Mouse (Mus musculus): ENCODE results near the gene Lrrc57.
A peak's percentile ranks its signal among the peaks of the same experiment; 100 is the strongest.
"Not testable (repeated sequence)": the region's sequence is repeated elsewhere in the genome, so short reads cannot be mapped to it uniquely, and the experiment has no call there.

Gene Lrrc57

DNA sequence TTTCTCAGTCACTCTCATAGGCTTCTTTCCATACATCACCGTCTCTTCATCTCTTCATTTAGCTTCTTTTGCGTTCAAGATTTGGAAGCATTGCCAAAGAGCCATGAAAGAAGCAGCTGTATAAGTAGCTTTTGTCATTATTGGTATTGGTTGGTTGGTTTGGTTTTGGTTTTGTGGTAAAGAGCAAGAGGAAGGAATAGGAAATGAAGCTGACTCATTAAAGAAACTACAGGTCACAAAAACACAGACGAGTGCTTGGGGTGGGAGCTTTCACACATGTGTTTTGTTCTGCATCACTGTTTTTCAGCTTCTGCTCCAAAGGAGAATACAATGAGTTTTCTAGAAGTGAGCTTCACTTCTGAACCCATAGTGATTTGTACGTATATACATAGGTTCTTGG, 9.8 kb downstream of the Lrrc57 start:
- no peak for DNase-seq (ENCODE audit: low spot score)

DNA sequence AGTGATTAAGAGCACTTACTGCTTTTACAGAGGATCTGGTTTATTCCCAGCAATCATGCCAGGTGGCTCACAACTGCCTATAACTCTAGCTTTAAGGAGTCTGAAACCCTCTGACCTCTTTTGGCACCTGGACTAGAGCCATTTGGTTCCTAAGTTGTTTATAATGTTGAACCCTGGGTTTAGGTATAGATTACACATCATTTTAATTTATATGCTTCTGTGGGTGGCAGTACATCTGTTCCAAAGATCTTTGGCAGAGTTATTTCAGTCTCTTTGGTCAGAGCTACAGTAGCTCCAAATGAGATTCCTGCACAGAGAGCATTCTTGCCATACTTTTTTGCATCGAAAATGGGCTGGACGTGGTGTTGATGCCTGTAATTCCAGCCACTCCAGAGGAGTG, 11.6 kb downstream of the Lrrc57 start:
- DNase-seq (ENCODE audit: low spot score): no peak

DNA sequence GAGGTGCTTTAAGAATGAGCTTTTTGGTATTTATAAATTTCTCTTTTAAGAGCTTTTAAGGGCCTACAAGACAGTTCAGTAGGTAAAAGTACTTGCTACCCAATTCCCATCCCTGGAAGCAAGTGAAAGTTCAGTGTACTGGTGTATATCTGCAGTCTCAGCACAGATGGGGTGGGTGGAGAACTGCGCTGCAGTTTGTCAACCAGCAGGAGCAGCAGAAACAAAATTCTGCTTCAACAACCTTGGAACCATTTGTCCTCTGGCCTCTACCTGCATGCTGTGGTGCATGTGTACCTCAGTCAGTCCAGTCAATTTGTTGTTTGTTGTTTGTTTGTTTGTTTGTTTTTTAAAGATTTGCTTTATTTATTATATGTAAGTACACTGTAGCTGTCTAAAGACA, 17.1 kb downstream of the Lrrc57 start:
- DNase-seq (ENCODE audit: low spot score): no peak

DNA sequence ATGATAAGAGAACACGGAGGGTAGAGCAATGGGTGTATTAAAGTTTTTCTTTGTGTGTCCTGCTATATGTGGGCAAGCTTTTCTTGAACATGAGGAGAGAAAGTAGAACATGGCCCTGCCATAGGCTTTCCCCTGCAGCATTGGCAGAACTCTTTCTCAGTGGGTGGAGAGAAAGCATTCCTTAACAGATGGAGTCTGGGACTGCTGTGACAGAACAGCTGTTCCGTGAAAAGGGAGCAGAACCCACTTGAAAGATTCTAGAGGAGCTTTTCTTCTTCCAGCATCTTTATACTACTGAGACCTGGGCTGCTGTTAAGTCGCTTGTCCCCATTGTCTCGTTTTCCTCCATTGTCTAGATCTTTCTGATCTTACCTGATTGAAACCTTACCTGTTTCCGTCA, 19.6 kb downstream of the Lrrc57 start:
- no peak for DNase-seq (ENCODE audit: low spot score)

DNA sequence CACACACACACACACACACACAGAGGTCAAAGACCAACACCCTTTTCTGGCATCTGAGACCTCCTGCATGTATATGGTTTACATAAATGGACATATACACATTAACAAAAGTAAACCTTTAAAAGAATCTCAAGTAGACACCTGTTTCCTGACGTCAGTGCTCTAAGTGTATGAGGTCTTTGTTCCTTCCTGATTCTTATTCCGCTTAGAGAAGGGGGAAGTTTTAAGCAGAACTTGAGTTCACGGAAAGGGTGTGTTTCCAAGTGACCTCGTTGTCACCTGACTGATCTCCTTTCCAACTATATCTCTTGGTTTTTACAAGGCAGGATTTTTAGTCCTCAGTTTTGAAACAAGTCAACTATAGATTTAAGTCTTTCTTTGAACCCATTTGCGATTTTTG, 31.0 kb downstream of the Lrrc57 start:
- DNase-seq (ENCODE audit: low spot score): no peak

DNA sequence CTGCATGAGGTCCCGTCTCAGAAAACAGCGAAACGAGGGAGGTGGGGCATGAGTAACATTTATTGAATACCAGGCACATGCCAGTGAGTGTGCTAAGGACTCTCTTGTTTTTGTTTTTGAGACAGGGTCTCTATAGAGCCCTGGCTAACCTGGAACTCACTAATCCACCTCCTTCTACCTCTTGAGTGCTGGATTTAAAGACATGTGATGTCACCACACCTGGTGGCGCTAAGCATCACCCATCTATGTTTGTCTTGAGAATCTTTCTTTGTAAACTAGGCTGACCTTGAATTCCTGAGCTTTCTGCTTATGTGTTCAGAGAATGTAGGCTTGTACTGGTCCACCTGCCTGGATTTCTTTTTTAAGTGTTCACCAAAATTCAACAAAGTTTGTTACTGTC, 31.5 kb downstream of the Lrrc57 start:
- DNase-seq (ENCODE audit: low spot score): no peak

DNA sequence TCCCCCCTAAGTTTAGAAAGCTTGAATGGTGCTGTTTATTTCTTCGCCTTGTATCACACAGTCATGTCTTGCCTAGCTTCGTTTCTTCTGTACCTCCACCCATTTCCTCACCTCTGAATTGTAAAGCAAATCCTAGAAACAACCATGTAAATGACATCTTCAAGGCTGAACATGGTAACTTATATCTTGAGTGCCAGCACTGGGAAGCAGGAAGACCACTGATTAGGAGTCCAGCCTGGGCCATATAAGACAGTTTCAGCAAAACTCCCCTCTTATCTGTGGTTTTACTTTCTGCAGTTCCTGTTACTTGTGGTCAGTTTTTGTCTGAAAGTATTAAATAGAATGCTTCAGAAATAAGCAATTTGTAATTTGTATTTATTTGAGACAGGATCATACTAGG, 33.3 kb downstream of the Lrrc57 start:
- no peak for DNase-seq (ENCODE audit: low spot score)

DNA sequence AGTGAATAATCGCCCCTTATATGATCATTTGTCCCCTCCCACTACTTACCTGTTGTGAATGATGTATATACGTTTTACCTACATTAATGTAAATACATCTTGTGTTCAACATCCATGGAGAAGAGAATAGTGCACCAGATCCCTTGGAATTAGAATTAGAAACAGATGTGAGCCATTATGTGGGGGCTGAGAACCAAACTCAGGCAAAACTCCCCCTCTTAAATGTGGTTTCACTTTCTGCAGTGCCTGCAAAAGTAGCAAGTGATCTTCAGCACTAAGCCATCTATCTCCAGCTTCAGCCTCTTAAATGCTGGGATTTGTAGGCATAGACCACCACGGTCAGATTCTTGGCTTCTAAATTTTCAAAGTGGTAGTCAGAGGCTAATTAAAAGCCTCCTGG, 34.2 kb downstream of the Lrrc57 start:
- DNase-seq (ENCODE audit: low spot score): peak; percentile 16

DNA sequence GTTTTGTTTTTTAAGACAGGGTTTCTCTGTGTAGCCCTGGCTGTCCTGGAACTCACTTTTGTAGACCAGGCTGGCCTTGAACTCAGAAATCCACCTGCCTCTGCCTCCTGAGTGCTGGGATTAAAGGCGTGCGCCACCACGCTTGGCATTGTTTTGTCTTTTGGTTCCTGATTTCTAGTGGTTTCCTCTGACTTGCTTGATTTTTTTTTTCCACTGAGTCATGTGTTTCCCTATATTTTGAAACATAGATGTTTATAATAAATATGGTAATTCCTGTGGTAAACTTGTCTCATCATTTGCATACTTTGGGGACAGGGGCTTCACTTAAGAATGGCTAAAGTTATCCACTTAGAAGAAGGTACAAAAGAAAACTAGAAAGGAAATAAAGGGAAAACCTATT, 37.2 kb downstream of the Lrrc57 start:
- DNase-seq (ENCODE audit: low spot score): not testable (repeated sequence)

DNA sequence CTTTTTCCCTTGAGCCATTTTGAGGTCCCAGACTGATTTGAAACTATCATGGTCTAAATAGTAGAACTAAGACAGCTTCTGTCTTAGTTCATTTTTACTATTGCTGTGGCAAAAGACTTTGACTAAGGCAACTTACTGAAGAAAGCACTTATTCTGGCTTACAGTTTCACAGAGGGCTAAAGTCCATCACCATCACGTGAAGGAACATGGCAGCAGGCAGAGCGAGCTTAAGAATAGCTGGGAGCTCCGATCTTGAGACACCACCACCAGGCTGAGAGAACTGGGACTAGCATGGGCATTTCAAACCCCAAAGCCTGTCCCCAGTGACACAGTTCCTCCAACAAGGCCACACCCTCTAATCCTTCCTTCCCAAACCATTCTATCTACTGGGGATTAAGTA, 38.2 kb downstream of the Lrrc57 start:
- no peak for DNase-seq (ENCODE audit: low spot score)

DNA sequence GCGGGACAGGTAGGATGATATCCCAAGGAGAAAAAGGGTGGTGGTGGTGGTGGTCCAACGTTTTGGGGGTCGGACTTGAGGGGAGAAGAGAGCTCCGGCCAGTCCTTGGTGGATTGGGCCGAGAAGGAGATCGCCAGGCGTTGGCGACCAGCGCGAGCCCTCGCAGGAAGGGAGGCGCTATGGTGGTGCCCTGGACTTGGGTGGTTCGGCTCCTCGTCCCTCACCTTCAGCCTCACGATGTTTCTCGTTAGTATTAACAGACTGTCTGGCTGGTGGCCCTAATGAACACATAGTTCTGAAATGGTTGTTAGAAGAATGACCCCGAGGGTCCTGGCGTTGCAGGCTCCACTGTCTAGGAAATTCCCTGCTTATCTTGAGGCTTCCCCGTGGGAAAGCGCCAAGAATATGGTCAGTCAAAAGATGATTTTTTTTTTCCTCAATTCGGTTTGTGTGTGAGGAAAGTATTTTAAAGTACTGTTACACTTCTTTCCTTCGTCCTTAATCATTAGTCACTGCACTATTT, 41.5 kb downstream of the Lrrc57 start:
- DNase-seq (ENCODE audit: low spot score): no peak

DNA sequence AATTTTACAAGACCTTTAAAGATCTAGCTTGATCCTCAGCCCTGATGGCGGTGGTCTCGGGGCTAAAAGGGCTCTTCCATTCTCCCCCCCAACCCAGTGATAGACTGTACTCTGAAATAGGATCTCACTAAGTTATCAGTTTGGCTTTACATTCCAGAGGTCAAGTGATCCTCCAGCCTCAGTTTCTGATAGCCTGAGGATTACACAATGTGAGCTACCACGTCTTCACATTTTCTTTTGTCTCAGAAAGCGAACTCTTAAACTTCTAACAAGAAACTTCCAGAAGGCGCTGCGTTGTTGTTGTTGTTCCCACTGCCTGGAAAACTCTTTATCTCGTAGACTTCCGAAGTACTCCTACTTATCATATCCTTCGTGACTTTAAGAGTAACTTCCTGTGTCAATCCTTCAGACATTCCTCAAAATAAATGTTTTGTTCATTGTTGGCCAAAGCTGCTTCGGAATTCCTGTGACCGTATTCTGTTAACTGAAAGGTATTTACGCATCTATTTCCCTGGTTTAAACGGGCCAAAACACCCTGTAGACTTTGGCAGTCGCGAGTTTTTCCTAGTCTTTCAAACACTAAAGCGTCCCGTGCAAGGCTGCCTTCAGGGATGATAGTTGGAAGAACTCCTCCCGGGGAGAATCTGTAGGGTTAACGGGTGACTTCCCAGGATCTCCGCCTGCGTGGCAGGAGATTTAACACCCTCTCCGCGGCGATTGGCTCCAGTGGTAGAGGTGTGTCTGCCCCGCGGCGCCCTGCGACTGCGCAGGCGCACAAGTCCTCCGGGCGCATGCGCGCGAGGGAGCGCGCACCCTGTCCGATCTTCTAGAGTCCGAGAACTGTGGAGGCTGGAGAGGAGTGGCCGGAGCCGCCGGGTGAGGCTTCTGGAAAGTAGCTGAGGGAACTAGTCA, 42.2 kb downstream of the Lrrc57 start, which contains the start of gene Snap23:
Snap23 (plus strand) TSS at position 786 of the 912 bp plus-strand sequence.
- peak; percentile 95 for DNase-seq (ENCODE audit: low spot score)

DNA sequence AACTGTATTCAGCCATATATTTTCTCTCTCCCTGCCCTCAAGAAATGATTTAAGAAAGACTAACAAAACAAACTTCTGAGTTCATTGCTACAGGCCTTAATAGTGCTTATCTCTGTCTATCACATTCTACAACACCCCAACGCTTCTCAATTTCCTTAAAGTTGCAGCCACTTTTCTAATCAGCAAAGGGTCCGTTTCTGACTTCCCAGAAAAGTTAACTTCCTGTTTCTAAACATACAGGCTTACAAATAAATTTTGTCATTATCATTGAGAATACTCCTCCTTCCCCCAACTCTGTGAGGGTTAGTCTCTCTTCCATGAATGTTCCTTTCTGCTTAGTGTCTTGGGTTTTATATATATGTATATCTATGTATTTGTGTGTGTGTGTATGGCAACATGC, 44.0 kb downstream of the Lrrc57 start:
- DNase-seq (ENCODE audit: low spot score): no peak

DNA sequence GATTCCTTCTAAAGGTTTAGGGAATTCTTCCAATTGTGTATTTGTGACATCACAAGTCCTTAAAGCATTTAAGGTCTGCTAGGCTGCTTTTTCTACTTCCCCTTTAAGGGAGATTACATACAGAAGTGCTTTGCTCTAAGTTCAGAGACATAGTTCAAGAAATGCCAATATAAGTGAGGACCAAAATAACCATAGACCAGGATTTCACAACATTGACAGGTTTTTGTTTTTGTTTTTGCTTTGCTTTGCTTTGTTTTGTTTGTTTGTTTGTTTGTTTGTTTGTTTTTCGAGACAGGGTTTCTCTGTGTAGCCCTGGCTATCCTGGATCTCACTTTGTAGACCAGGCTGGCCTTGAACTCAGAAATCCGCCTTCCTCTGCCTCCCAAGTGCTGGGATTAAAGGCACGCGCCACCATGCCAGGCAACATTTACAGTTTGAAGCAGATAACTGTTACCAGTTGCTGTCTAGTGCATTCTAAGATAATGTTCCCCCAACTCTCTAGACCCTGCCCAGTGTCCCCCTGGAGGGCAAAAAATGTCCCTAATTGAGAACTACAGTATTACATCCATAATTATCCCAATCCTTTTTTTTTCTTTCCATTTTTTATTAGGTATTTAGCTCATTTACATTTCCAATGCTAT, 44.7 kb downstream of the Lrrc57 start:
- not testable (repeated sequence) for DNase-seq (ENCODE audit: low spot score)

DNA sequence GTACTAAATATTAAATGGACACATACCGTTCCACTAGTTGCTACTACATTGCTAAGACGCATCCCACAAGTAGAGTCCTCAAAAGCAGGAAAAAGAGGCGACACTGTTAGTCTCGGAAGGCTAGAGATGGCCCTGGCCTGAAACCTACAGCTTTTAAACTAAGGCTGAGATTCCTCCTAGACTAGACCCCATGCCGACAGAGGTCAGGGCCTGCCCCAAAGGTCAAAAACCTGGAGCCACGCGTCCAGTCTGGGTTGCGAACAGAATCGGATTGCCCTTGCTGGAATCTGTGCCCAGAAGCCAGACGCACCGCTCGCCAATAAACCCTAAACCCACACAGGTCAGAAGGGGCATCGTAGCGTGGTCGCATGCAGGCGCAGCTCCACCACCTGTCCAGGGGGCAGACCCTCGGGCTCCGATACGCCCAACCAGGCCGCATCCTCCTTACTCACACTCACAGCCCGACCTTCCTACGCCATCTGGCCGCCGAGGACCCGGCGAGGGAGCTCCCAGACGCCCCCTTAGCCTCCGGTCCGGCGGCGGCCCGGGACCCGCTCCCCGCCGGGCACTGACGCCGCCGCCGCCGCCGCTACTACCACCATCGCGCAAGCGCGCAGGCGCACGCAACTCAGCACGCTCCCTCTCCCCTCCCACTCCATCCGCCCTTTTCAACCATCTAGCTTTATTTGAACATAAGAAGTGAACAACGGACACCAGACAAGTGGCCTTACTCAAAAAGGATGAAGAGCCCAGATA, 45.9 kb downstream of the Lrrc57 start, which contains the start of gene Zfp106:
Zfp106 (minus strand) TSS at position 609 of the 756 bp plus-strand sequence.
- peak; percentile 96 for DNase-seq (ENCODE audit: low spot score)

DNA sequence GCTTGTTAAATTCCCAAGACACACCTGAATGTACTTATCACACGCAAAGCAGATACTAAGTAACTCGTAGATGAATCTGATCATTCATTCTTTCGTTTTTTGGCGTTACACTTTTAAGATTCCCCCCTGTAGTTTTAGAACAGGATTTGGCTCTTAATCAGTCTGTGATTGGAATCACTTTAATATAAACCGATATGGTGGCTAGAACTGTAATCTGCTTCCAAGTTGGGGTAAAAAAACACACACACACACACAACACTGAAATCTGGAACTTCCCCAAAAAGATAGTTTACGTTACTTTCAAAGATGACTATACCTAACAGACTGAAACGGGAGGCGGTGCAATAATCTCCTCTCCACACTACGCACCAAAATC, 46.5 kb downstream of the Lrrc57 start:
- DNase-seq (ENCODE audit: low spot score): no peak

DNA sequence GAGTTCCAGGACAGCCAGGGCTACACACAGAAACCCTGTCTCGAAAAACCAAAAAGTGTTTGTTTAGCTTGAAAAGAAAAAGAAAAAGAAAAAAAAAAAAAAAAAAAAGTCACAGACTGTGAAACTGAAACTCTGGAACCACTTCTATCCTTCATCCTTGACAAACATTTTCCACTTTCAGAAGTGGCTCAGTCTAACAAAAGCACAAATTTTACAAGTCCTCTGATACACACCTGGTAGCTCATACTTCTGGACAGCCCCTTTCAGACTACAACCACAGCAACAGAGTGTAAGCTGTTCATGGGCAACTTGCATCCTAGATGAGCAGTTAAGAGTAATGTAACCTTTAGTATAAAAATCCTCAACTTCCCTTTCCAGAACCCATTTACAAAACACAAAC, 47.8 kb downstream of the Lrrc57 start:
- DNase-seq (ENCODE audit: low spot score): no peak

DNA sequence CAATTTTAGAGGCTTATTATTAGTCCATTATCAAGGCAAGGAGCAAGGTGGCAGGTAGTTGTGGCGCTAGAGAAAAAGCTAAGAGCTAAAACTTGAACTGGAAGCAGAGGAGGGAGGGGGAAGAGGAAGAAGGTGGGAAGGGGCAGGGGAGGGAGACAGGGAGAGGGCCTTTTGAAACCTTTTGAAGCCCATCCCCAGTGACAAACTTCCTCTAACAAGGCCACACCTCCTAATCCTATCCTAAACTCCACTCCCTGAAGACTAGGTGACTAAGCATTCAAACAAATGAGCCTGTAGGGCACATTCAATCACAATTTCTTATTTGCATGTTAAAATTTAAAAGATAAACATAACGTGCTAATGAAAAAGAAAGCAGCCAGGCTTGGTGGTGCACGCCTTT, 50.5 kb downstream of the Lrrc57 start:
- DNase-seq (ENCODE audit: low spot score): no peak

DNA sequence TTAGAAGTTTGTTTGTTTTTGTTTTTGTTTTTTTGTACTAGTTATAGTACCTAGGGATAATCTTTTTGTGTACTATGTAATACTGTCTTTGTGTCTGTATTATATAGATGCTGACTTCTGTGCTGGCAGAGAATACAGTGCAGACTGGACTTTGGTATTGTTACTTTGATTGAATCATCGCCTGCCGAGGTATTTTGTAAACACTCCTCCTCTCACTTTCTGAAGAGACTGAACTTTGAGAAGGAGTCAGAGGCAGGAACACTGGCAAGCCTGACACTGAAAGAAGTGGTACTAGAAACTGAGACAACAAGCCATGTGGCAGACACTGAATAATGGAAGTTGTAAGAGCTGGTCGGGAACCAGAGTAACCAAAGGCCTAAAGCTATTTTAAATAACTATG, 52.5 kb downstream of the Lrrc57 start:
- DNase-seq (ENCODE audit: low spot score): no peak
